Mouse (Mus musculus) olfactory bulb, adult 2 months (tissue): ENCODE data around the gene Angptl4.

ENCODE experiments used
- CTCF ChIP-seq: fragments of 200-500 bp; IDR thresholded peaks from 2 replicates; pipeline ENCODE4 v1.5.1; 2012; ENCODE audit warnings: low read depth, mild to moderate bottlenecking, low read length, moderate library complexity; ENCODE audit not compliant: insufficient read depth
- POLR2A ChIP-seq: fragments of 200-500 bp; IDR thresholded peaks from 2 replicates; pipeline ENCODE4 v1.6.1; 2012; ENCODE audit warnings: mild to moderate bottlenecking, low read depth, low read length, moderate library complexity; ENCODE audit not compliant: insufficient read depth

DNA sequence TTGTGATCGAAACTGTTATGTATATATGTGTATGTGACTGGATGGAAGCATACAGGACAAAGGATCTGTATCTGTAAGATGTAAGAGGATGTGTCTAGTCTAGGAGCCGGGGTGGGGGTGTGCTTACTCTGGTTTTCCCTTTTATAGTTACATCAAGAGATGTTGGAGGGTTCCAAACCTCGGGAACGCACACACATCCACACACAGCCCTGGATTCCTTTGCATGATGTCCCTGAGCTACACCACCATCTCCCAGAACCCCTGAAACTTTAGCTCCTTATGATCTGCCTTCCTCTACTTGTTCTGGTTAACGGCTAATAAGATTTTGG is 1.7 kb downstream of the Angptl4 start:
- TF ChIP-seq POLR2A (no peak), CTCF (no peak)
